8 mouse cellular contexts compared by ENCODE assay signal in genomic region chr17:50020211-50021001, GRCm38 (mm10).
DNase-seq lines count a peak whose midpoint lies in the region; ATAC-seq and TF ChIP-seq lines count a peak whose summit lies in the region.

No protein-coding gene starts in this region.

- TF ChIP-seq EP300 in CH12.LX (IDR thresholded peaks at IDR 0.05; ENCODE audit: low read length) = peak; percentile 54
- TF ChIP-seq EP300 in stomach, postnatal 0 days (optimal IDR thresholded peaks at IDR 0.05) = no peak

- in situ Hi-C loops in CH12.LX (cut with MboI; ENCODE audit: low pct_ligation_motif_present, low pct_unique_long_range_greater_than_20kb, low sequenced_read_pairs) = no loop called here

- peaks cover 26 to 71% of the 10 kb centered on the region in 2 experiments for H3K4me1 ChIP-seq in CH12.LX (ENCODE audit: control insufficient read depth in 1 of 2, insufficient read depth in 2 of 2)
- peaks cover 9 to 10% of the 10 kb centered on the region in 2 experiments; a peak in 3 of 4 replicates for H3K4me1 ChIP-seq in heart, embryonic 14.5 days (ENCODE audit: control insufficient read depth in 2 of 2, insufficient read depth in 2 of 2, low read length in 2 of 2)
- H3K4me1 ChIP-seq in stomach, postnatal 0 days (replicated peaks; ENCODE audit: control insufficient read depth, insufficient read depth) = no peaks in the 10 kb centered on the region

- H3K36me3 ChIP-seq in CH12.LX (replicated peaks in 1 of 2; ENCODE audit: control insufficient read depth in 1 of 2, insufficient read depth in 1 of 2, low read length in 1 of 2) = peaks cover 0 to 11% of the 10 kb centered on the region in 2 experiments
- H3K36me3 ChIP-seq in heart, embryonic 14.5 days (ENCODE audit: control insufficient read depth, insufficient read depth, low read length) = 0 out of 2 replicates have a peak, but pooled peaks cover 5% of the 10 kb centered on the region
- H3K36me3 ChIP-seq in stomach, postnatal 0 days (ENCODE audit: control insufficient read depth, insufficient read depth, low read length) = no peaks in the 10 kb centered on the region

- no peak for DNase-seq in gastrocnemius, adult 2 months
- DNase-seq in gastrocnemius, postnatal 14 days = no peak
- no peak for DNase-seq in CH12.LX (ENCODE audit: extremely low read depth)
- peak; percentile 91 to 93 for DNase-seq in cerebellum, postnatal 10 days
- no peak for DNase-seq in stomach, postnatal 0 days (ENCODE audit: low spot score)
- no peak for DNase-seq in ovary, postnatal 14 days (ENCODE audit: low spot score)

- intact Hi-C loops in gastrocnemius, adult 2 months (cut with DNase I) = no loop called here
- intact Hi-C loops in gastrocnemius, postnatal 14 days (cut with DNase I; ENCODE audit: low total_unique reads) = no loop called here

- 0 out of 2 replicates have a peak overlapping the region, but pooled peaks have one; percentile 24 for H3K4me2 ChIP-seq in CH12.LX (ENCODE audit: insufficient read depth, low read depth, poor library complexity, severe bottlenecking)
- H3K4me2 ChIP-seq in heart, embryonic 14.5 days (ENCODE audit: low read length) = no peak overlapping the region
- H3K4me2 ChIP-seq in stomach, postnatal 0 days (replicated peaks; ENCODE audit: low read depth) = no peak overlapping the region

- H3K27ac ChIP-seq in gastrocnemius, adult 2 months = peak overlapping the region; percentile 67
- peak overlapping the region; percentile 80 for H3K27ac ChIP-seq in CH12.LX (ENCODE audit: insufficient read depth, low read depth)
- 0 out of 4 replicates have a peak overlapping the region, but pooled peaks of 1 of the 2 experiments have one; percentile 11 for H3K27ac ChIP-seq in heart, embryonic 14.5 days (replicated peaks in 1 of 2; ENCODE audit: control insufficient read depth in 1 of 2, insufficient read depth in 1 of 2, low read depth in 2 of 2, low read length in 2 of 2)
- no peak overlapping the region for H3K27ac ChIP-seq in stomach, postnatal 0 days (replicated peaks)

- H3K9me3 ChIP-seq in CH12.LX (replicated peaks; ENCODE audit: low read length) = no peaks in the 10 kb centered on the region
- H3K9me3 ChIP-seq in heart, embryonic 14.5 days (ENCODE audit: control insufficient read depth, low read length) = no peaks in the 10 kb centered on the region
- H3K9me3 ChIP-seq in stomach, postnatal 0 days (ENCODE audit: control insufficient read depth, low read length) = no peaks in the 10 kb centered on the region

- H3K4me3 ChIP-seq in gastrocnemius, adult 2 months = peak overlapping the region; percentile 37
- H3K4me3 ChIP-seq in CH12.LX (replicated peaks in 1 of 3; ENCODE audit: low read depth in 2 of 3, low read length in 2 of 3, poor library complexity in 1 of 3) = no peak overlapping the region
- H3K4me3 ChIP-seq in heart, embryonic 14.5 days (ENCODE audit: control insufficient read depth in 1 of 2, insufficient read depth in 1 of 2, low read depth in 1 of 2, low read length in 2 of 2) = no peak overlapping the region
- no peak overlapping the region for H3K4me3 ChIP-seq in stomach, postnatal 0 days (ENCODE audit: low read depth, low read length)

- WGBS in heart, embryonic 14.5 days = 73% methylated on average over 16 of the region's 16 CpGs
- WGBS in stomach, postnatal 0 days = 58% methylated on average over 16 of the region's 16 CpGs

- ATAC-seq in heart, embryonic 14.5 days (ENCODE audit: insufficient number of reproducible peaks, insufficient read depth, low FRiP score, low read depth) = no peak
- peak; percentile 78 for ATAC-seq in megakaryocyte progenitor cell, adult 5-6 weeks (replicated peaks; ENCODE audit: poor library complexity)
- ATAC-seq in stomach, postnatal 0 days (ENCODE audit: low FRiP score, low TSS enrichment) = peak; percentile 32; the same call in 1 of the 2 replicates

- no peaks in the 10 kb centered on the region for H3K79me2 ChIP-seq in CH12.LX (replicated peaks; ENCODE audit: control insufficient read depth, extremely low read depth, insufficient read depth, poor library complexity, severe bottlenecking)

- no peak for TF ChIP-seq CTCF in gastrocnemius, adult 2 months (IDR thresholded peaks at IDR 0.05)
- TF ChIP-seq CTCF in CH12.LX (conservative IDR thresholded peaks at IDR 0.05 in 1 of 2, IDR thresholded peaks at IDR 0.05 in 1 of 2; ENCODE audit: low read depth in 2 of 2, low read length in 2 of 2) = no peak
- no peak for TF ChIP-seq CTCF in stomach, postnatal 0 days (IDR thresholded peaks at IDR 0.05; ENCODE audit: low read depth)

- TF ChIP-seq POLR2A in CH12.LX (IDR thresholded peaks at IDR 0.05; ENCODE audit: low read depth, low read length) = peak; percentile 30; the same call in 1 of the 2 replicates

- TF ChIP-seq RAD21 in CH12.LX (IDR thresholded peaks at IDR 0.05; ENCODE audit: low read depth, low read length) = no peak

- H3K27me3 ChIP-seq in CH12.LX (replicated peaks) = no peaks in the 10 kb centered on the region
- no peaks in the 10 kb centered on the region for H3K27me3 ChIP-seq in heart, embryonic 14.5 days (ENCODE audit: control insufficient read depth, insufficient read depth, low read length)
- no peaks in the 10 kb centered on the region for H3K27me3 ChIP-seq in stomach, postnatal 0 days (ENCODE audit: control insufficient read depth, insufficient read depth, low read length)

- dilution Hi-C loops in CH12.LX (cut with MboI; ENCODE audit: extremely low pct_ligation_motif_present, extremely low pct_unique_long_range_greater_than_20kb, low sequenced_read_pairs) = no loop called here

- H3K9ac ChIP-seq in CH12.LX (ENCODE audit: insufficient read depth, low read depth) = peak overlapping the region; percentile 41
- H3K9ac ChIP-seq in heart, embryonic 14.5 days (ENCODE audit: low read length) = peak overlapping the region; percentile 42; the same call in 1 of the 2 replicates
- H3K9ac ChIP-seq in stomach, postnatal 0 days (ENCODE audit: low read length) = no peak overlapping the region

TF ChIP-seq in CH12.LX, 34 proteins besides CTCF, POLR2A, EP300 and RAD21:
- TF ChIP-seq IRF4 (IDR thresholded peaks at IDR 0.05; ENCODE audit: low read depth, low read length) = 0 out of 2 replicates have a peak, but pooled peaks have one; percentile 46
- TF ChIP-seq MEF2A (IDR thresholded peaks at IDR 0.05; ENCODE audit: borderline replicate concordance, low read depth, low read length) = 0 out of 2 replicates have a peak, but pooled peaks have one; percentile 18
- 0 out of 2 replicates have a peak, but pooled peaks have one; percentile 43 for TF ChIP-seq MXI1 (IDR thresholded peaks at IDR 0.05; ENCODE audit: low read depth, low read length)
- TF ChIP-seq ZNF384 (IDR thresholded peaks at IDR 0.05; ENCODE audit: low read depth, low read length) = peak; percentile 82
- TF ChIP-seq MYC (IDR thresholded peaks at IDR 0.05; ENCODE audit: low read depth, low read length) = peak; percentile 78
- TF ChIP-seq MAX (IDR thresholded peaks at IDR 0.05; ENCODE audit: low read length) = peak; percentile 78
- no peak for TF ChIP-seq CHD2 (IDR thresholded peaks at IDR 0.05; ENCODE audit: low read length)
- no peak for TF ChIP-seq MAFK (IDR thresholded peaks at IDR 0.05; ENCODE audit: insufficient replicate concordance, low read length)
- TF ChIP-seq UBTF (IDR thresholded peaks at IDR 0.05; ENCODE audit: low read depth, low read length) = no peak
- peak; percentile 37; the same call in 1 of the 2 replicates for TF ChIP-seq BHLHE40 (IDR thresholded peaks at IDR 0.05; ENCODE audit: low read depth, low read length)
- TF ChIP-seq RCOR1 (conservative IDR thresholded peaks at IDR 0.05; ENCODE audit: low read depth, low read length) = no peak

Comparison
In these comparisons a context has a peak if more than half of its experiments do, and no peak if none do; other contexts are left out.
1. DNase-seq: peak in cerebellum, postnatal 10 days (2 of 2); none in gastrocnemius, adult 2 months (single experiment), gastrocnemius, postnatal 14 days (single experiment), CH12.LX (single experiment), stomach, postnatal 0 days (single experiment) and ovary, postnatal 14 days (single experiment).